28 mouse cellular contexts compared by ENCODE assay signal in genomic region chr8:111760708-111761107, GRCm38 (mm10). TPM values are rescaled to one million over a fixed set of nuclear protein-coding genes. Genes with fewer than 3 reads are reported as not detected.
DNase-seq lines count a peak whose midpoint lies in the region; ATAC-seq and TF ChIP-seq lines count a peak whose summit lies in the region.
"Had no signal": no experiment of that assay in that cellular context is flagged by ENCODE, and none has a peak within 500 bp of the region (broad histone marks: within the 10 kb centered on the region; RNA-seq: fewer than 3 reads in every experiment).

No protein-coding gene starts in this region.

- no peak overlapping the region for H3ac ChIP-seq in myocyte (ENCODE audit: control insufficient read depth, insufficient read length)

- H3K4me1 ChIP-seq in hindbrain, embryonic 10.5 days (replicated peaks), result peaks cover 12% of the 10 kb centered on the region
- no peaks in the 10 kb centered on the region for H3K4me1 ChIP-seq in hindbrain, embryonic 16.5 days (ENCODE audit: control insufficient read depth, insufficient read depth, low read depth, low read length)
- no peaks in the 10 kb centered on the region for H3K4me1 ChIP-seq in midbrain, postnatal 0 days (ENCODE audit: insufficient read depth, low read length)
- no peaks in the 10 kb centered on the region for H3K4me1 ChIP-seq in midbrain, embryonic 14.5 days (ENCODE audit: control insufficient read depth, insufficient read depth, low read length)
- peaks cover 3% of the 10 kb centered on the region; the same call in 1 of the 2 replicates for H3K4me1 ChIP-seq in forebrain, embryonic 13.5 days
- H3K4me1 ChIP-seq: embryonic facial prominence, embryonic 12.5 days; liver, embryonic 13.5 days; megakaryocyte, embryonic 14.5 days had no signal

- 86% methylated on average over 13 of the region's 13 CpGs for WGBS in hindbrain, embryonic 10.5 days
- WGBS in hindbrain, embryonic 16.5 days, result 68% methylated on average over 13 of the region's 13 CpGs
- 87% methylated on average over 13 of the region's 13 CpGs for WGBS in midbrain, postnatal 0 days
- 85% methylated on average over 13 of the region's 13 CpGs for WGBS in midbrain, embryonic 14.5 days
- 83% methylated on average over 13 of the region's 13 CpGs for WGBS in forebrain, embryonic 13.5 days

- no peak overlapping the region for H3K4me2 ChIP-seq in hindbrain, embryonic 16.5 days (ENCODE audit: low read length)
- no peak overlapping the region for H3K4me2 ChIP-seq in midbrain, postnatal 0 days (ENCODE audit: low read depth, low read length, poor library complexity, severe bottlenecking)
- H3K4me2 ChIP-seq in midbrain, embryonic 14.5 days (ENCODE audit: low read length), result no peak overlapping the region
- no peak overlapping the region for H3K4me2 ChIP-seq in forebrain, embryonic 13.5 days
- no peak overlapping the region for H3K4me2 ChIP-seq in myocyte (ENCODE audit: low read depth)
- H3K4me2 ChIP-seq: embryonic facial prominence, embryonic 12.5 days; heart, embryonic 12.5 days; liver, embryonic 13.5 days; midbrain, embryonic 13.5 days had no signal

- H3K4me3 ChIP-seq in hindbrain, embryonic 10.5 days, result no peak overlapping the region
- no peak overlapping the region for H3K4me3 ChIP-seq in hindbrain, embryonic 16.5 days (ENCODE audit: low read length)
- H3K4me3 ChIP-seq in midbrain, postnatal 0 days (ENCODE audit: low read depth, low read length), result no peak overlapping the region
- H3K4me3 ChIP-seq in midbrain, embryonic 14.5 days (replicated peaks; ENCODE audit: low read depth, low read length), result no peak overlapping the region
- no peak overlapping the region for H3K4me3 ChIP-seq in forebrain, embryonic 13.5 days
- no peak overlapping the region for H3K4me3 ChIP-seq in myocyte
- H3K4me3 ChIP-seq: embryonic facial prominence, embryonic 12.5 days; heart, adult 2 months; heart, embryonic 12.5 days; liver, embryonic 13.5 days; megakaryocyte, embryonic 14.5 days; midbrain, embryonic 13.5 days had no signal

- no peaks in the 10 kb centered on the region for H3K27me3 ChIP-seq in hindbrain, embryonic 10.5 days (ENCODE audit: insufficient read depth, poor library complexity, severe bottlenecking)
- no peaks in the 10 kb centered on the region for H3K27me3 ChIP-seq in hindbrain, embryonic 16.5 days (replicated peaks; ENCODE audit: control insufficient read depth, insufficient read depth, low read length)
- H3K27me3 ChIP-seq in midbrain, postnatal 0 days (ENCODE audit: insufficient read depth, low read length), result no peaks in the 10 kb centered on the region
- H3K27me3 ChIP-seq in midbrain, embryonic 14.5 days (ENCODE audit: control insufficient read depth, insufficient read depth, low read length), result no peaks in the 10 kb centered on the region
- no peaks in the 10 kb centered on the region for H3K27me3 ChIP-seq in forebrain, embryonic 13.5 days
- no peaks in the 10 kb centered on the region for H3K27me3 ChIP-seq in myocyte (ENCODE audit: control insufficient read depth, insufficient read depth, insufficient read length)
- H3K27me3 ChIP-seq: embryonic facial prominence, embryonic 12.5 days; heart, embryonic 12.5 days; liver, embryonic 13.5 days; midbrain, embryonic 13.5 days had no signal

- no peak for TF ChIP-seq CTCF in midbrain, postnatal 0 days (IDR thresholded peaks at IDR 0.05)

- peaks cover 8% of the 10 kb centered on the region for H3K36me3 ChIP-seq in hindbrain, embryonic 10.5 days
- no peaks in the 10 kb centered on the region for H3K36me3 ChIP-seq in hindbrain, embryonic 16.5 days (ENCODE audit: control insufficient read depth, insufficient read depth, low read length)
- H3K36me3 ChIP-seq in midbrain, postnatal 0 days (ENCODE audit: insufficient read depth, low read length), result no peaks in the 10 kb centered on the region
- 0 out of 2 replicates have a peak, but pooled peaks cover 4% of the 10 kb centered on the region for H3K36me3 ChIP-seq in midbrain, embryonic 14.5 days (ENCODE audit: control insufficient read depth, insufficient read depth, low read length)
- H3K36me3 ChIP-seq in forebrain, embryonic 13.5 days (ENCODE audit: poor library complexity, severe bottlenecking), result peaks cover 8% of the 10 kb centered on the region; the same call in 1 of the 2 replicates
- H3K36me3 ChIP-seq in myocyte (ENCODE audit: control insufficient read depth, insufficient read depth), result no peaks in the 10 kb centered on the region

- H3K9me3 ChIP-seq in hindbrain, embryonic 10.5 days, result no peaks in the 10 kb centered on the region
- no peaks in the 10 kb centered on the region for H3K9me3 ChIP-seq in hindbrain, embryonic 16.5 days (ENCODE audit: control insufficient read depth, low read length)
- no peaks in the 10 kb centered on the region for H3K9me3 ChIP-seq in midbrain, postnatal 0 days (ENCODE audit: low read length)
- H3K9me3 ChIP-seq in midbrain, embryonic 14.5 days (ENCODE audit: control insufficient read depth, low read length), result no peaks in the 10 kb centered on the region
- H3K9me3 ChIP-seq in forebrain, embryonic 13.5 days (replicated peaks), result no peaks in the 10 kb centered on the region
- H3K9me3 ChIP-seq: embryonic facial prominence, embryonic 12.5 days; G1E; heart, embryonic 12.5 days; liver, embryonic 13.5 days; megakaryocyte, embryonic 14.5 days; midbrain, embryonic 13.5 days had no signal

- no peak for DNase-seq in hindbrain, embryonic 10.5 days (ENCODE audit: low spot score)
- peak; percentile 35 for DNase-seq in midbrain, postnatal 0 days (ENCODE audit: low spot score)
- no peak for DNase-seq in midbrain, embryonic 14.5 days
- DNase-seq in spleen, postnatal 36 days (ENCODE audit: low spot score in 2 of 2), result no peak
- DNase-seq: adrenal gland, postnatal 10 days; cerebellum, adult 11 months; cerebellum, adult 9-11 months; embryo, embryonic 11 days; heart, adult 2 months; heart, postnatal 4 days; kidney, adult 18-20 months; kidney, postnatal 36 days; layer of hippocampus, postnatal 36 days; left cerebral cortex, postnatal 4 days; liver, embryonic 13.5 days; lung, adult 18-20 months; lung, postnatal 4 days; spleen, adult 18-20 months; thymus, postnatal 4 days had no signal

- no peaks in the 10 kb centered on the region for H3K79me2 ChIP-seq in myocyte (ENCODE audit: control insufficient read depth, insufficient read depth)

- no peak overlapping the region for H3K9ac ChIP-seq in hindbrain, embryonic 16.5 days (ENCODE audit: low read depth, low read length)
- no peak overlapping the region for H3K9ac ChIP-seq in midbrain, postnatal 0 days (replicated peaks; ENCODE audit: low read length, poor library complexity, severe bottlenecking)
- H3K9ac ChIP-seq in midbrain, embryonic 14.5 days (replicated peaks; ENCODE audit: low read length), result no peak overlapping the region
- H3K9ac ChIP-seq in forebrain, embryonic 13.5 days, result no peak overlapping the region
- H3K9ac ChIP-seq: embryonic facial prominence, embryonic 12.5 days; heart, embryonic 12.5 days; liver, embryonic 13.5 days; midbrain, embryonic 13.5 days had no signal

- peak overlapping the region; percentile 26; the same call in 1 of the 2 replicates for H3K27ac ChIP-seq in hindbrain, embryonic 10.5 days
- H3K27ac ChIP-seq in hindbrain, embryonic 16.5 days (ENCODE audit: low read depth, low read length), result no peak overlapping the region
- H3K27ac ChIP-seq in midbrain, postnatal 0 days (ENCODE audit: low read depth, low read length), result no peak overlapping the region
- no peak overlapping the region for H3K27ac ChIP-seq in midbrain, embryonic 14.5 days (replicated peaks; ENCODE audit: low read depth, low read length)
- peak overlapping the region; percentile 61 for H3K27ac ChIP-seq in forebrain, embryonic 13.5 days
- H3K27ac ChIP-seq: embryonic facial prominence, embryonic 12.5 days; heart, adult 2 months; liver, embryonic 13.5 days; midbrain, embryonic 13.5 days had no signal

- TF ChIP-seq POLR2A in myocyte (IDR thresholded peaks at IDR 0.05; ENCODE audit: insufficient read length, low read depth), result no peak

- no peak for ATAC-seq in hindbrain, embryonic 16.5 days
- ATAC-seq in midbrain, postnatal 0 days (ENCODE audit: low FRiP score), result no peak
- ATAC-seq in midbrain, embryonic 14.5 days (ENCODE audit: low FRiP score, low TSS enrichment), result no peak
- ATAC-seq in forebrain, embryonic 13.5 days, result 0 out of 2 replicates have a peak, but pooled peaks have one; percentile 43
- ATAC-seq: lung, postnatal 0 days; midbrain, embryonic 13.5 days had no signal

TF ChIP-seq in myocyte, 11 proteins besides CTCF, POLR2A, EP300 and RAD21:
- TF ChIP-seq MYOD1 (IDR thresholded peaks at IDR 0.05; ENCODE audit: control insufficient read depth in 1 of 3, insufficient read length in 2 of 3, low read depth in 2 of 3) (peak in 1 of 3 experiments; percentile 15), MYOG (IDR thresholded peaks at IDR 0.05; ENCODE audit: control insufficient read depth in 1 of 3, insufficient read depth in 1 of 3, insufficient read length in 2 of 3, low read depth in 2 of 3) (peak in 1 of 3 experiments; percentile 4), TCF3 (IDR thresholded peaks at IDR 0.05; ENCODE audit: insufficient read length, low read depth) (no peak), POLR2AphosphoS2 (IDR thresholded peaks at IDR 0.05; ENCODE audit: insufficient read length, low read depth) (peak; percentile 41)

RNA-seq across cellular contexts. Expression of gene Bcar1, which starts 17.1 kb away (rescaled TPM):
- 61.6 and 63.9 TPM in 2 replicates for polyA plus RNA-seq in hindbrain, embryonic 10.5 days (2016; fragmentation: Nextera tagmentation; extraction: Ambion mirVana)
- 37.6 and 50.0 TPM in 2 replicates for polyA plus RNA-seq in hindbrain, embryonic 16.5 days (2015; fragmentation: Nextera tagmentation; extraction: Ambion mirVana)
- 62.3 and 72.8 TPM in 2 replicates for total RNA-seq in midbrain, postnatal 0 days (2014; rRNA removed)
- 38.3 and 44.3 TPM in 2 replicates for polyA plus RNA-seq in midbrain, postnatal 0 days (2015; fragmentation: Nextera tagmentation; extraction: Ambion mirVana)
- polyA plus RNA-seq in midbrain, embryonic 14.5 days (2014; fragmentation: Nextera tagmentation; extraction: Ambion mirVana), result 43.7 and 52.7 TPM in 2 replicates
- 49.9 and 50.0 TPM in 2 replicates for polyA plus RNA-seq in forebrain, embryonic 13.5 days (2015; fragmentation: Nextera tagmentation; extraction: Ambion mirVana)
- polyA plus RNA-seq in myocyte (2012; fragmentation: generic; extraction: Trizol), result 81.9 TPM

Comparison
In these comparisons a context has a peak if more than half of its experiments do, and no peak if none do; other contexts are left out.
1. H3K27ac ChIP-seq: peak in hindbrain, embryonic 10.5 days (single experiment) and forebrain, embryonic 13.5 days (single experiment); none in hindbrain, embryonic 16.5 days (single experiment), midbrain, postnatal 0 days (single experiment) and midbrain, embryonic 14.5 days (single experiment).